Mouse (Mus musculus): ENCODE results near the gene Cstad. TPM values are rescaled to one million over a fixed set of nuclear protein-coding genes. Genes with fewer than 3 reads are reported as not detected.
A peak's percentile ranks its signal among the peaks of the same experiment; 100 is the strongest.

Gene Cstad
- polyA plus RNA-seq, 1 experiment, result 0.85 TPM

DNA sequence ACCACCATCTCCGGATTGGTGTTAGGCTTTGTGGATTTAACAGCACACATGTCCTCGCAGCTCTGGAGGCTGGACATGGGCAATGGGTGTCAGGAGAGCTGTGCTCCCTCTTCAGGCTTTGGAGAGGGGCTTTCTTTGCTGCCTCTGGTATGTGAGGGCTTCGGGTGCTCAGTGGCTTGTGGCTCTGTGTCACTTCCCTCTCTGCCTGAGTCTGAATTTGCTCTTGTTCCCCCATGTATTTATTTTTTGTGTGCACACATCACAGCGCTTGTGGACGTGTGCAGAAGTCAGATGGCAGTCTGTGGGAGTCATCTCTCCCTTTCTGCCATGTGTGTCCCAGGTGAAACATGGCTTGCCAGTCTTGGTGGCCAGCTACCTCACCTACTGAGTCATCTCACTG lies 60.9 kb downstream of the Cstad start:
- TF ChIP-seq POLR2A (IDR thresholded peaks at IDR 0.05; ENCODE audit: low read depth, low read length) (no peak), CTCF (IDR thresholded peaks at IDR 0.05; ENCODE audit: extremely low read depth, insufficient read depth, insufficient read length, insufficient replicate concordance) (no peak)
- H3K27ac ChIP-seq (ENCODE audit: insufficient read depth, low read length), result no peak overlapping the region
- peaks cover 28% of the 10 kb centered on the region for H3K4me1 ChIP-seq (ENCODE audit: control insufficient read depth, insufficient read depth, insufficient read length)
- no peak overlapping the region for H3K4me3 ChIP-seq (ENCODE audit: extremely low read depth, insufficient read depth, insufficient read length)
- 49% methylated on average over 5 of the region's 5 CpGs for WGBS
- H3K27me3 ChIP-seq (ENCODE audit: control insufficient read depth, insufficient read depth, low read length), result no peaks in the 10 kb centered on the region
- H3K36me3 ChIP-seq (ENCODE audit: control insufficient read depth, insufficient read depth, low read length), result no peaks in the 10 kb centered on the region
- no peak for DNase-seq (ENCODE audit: low read depth in 1 of 2, low spot score in 2 of 2)

DNA sequence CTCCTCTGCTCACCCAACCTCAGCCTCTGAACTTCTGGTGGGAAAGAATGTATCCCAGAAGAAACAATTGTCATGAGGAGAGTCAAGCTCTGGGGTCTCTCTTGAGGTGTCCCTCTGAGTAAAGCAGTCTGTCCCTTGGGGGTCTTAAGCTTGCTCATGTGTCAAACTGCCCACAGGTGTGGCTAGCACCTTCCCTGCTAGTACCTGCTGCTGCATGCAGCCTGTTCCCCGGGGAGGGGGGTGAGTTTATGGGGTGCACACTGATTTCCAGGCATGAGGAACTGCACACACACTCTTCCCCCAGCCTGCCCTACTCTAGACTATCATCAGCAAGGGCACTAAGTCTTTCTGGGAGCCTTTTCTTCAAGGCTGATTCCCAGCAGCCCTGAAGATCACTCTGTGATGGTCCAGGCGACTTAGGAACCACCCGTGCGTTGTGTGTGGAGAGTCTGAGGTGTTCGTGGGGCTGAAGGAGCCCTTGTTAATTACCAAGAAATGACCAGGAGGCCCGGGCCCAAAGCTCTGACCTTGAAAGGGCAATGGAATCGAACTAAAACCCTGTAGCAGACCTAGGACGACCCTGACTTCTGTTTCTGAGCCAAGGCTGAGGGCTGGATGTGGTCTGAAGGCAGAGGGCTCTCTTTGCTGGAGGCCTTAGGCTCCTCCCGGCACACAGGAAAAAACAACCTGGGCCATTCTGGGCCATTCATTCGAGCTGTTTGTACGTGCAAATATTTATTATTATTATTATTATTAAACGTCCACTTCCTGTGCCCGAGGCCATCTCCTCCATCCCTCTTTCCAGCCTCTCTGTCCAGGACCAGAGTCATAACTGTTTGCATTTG lies 62.1 kb downstream of the Cstad start:
- H3K27ac ChIP-seq (ENCODE audit: insufficient read depth, low read length), result no peak overlapping the region

DNA sequence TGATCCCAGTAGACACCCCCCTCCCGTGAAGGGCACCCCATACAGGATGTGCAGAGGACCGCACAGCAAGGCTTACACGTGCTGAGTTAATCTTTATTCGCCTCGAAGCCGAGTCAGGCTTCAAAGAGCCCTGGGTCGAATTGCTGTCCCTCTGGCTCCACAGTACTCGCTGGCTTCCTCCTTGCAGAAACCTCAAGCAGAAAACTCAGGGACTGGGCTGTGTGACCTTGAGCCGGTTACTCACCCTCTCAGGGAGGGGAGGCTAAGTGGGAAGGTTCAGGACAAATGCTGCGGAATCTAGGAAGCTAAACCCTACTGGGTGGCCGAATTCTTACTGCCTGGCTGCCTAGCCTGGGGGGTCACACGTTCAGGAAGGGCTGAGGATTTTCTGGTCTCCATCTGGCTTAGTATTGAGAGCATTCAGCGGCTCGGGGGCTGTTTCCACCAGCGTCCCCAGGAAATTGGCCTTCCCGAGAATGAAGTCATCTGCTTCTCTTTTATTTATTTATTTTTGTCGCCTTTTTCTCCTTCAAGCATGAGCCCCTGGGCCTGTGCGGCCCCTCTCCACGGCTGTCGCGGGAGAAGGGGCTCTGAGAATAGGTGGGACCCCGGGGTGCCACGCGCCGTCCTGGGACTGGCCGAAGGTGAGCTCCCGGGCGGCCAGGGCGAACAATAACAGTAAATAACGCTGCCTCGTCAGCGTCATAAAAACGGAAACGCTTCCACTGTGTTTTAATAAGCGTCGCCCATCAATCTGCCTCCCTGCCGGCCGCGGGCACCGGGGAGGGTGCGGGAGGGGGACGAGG lies 63.0 kb downstream of the Cstad start:
- WGBS, result 3% methylated on average over 42 of the region's 42 CpGs
- peaks cover 28% of the 10 kb centered on the region for H3K4me1 ChIP-seq (ENCODE audit: control insufficient read depth, insufficient read depth, insufficient read length)
- TF ChIP-seq POLR2A (IDR thresholded peaks at IDR 0.05; ENCODE audit: low read depth, low read length) (0 out of 2 replicates have a peak, but pooled peaks have one; percentile 11), CTCF (IDR thresholded peaks at IDR 0.05; ENCODE audit: extremely low read depth, insufficient read depth, insufficient read length, insufficient replicate concordance) (no peak)
- H3K36me3 ChIP-seq (ENCODE audit: control insufficient read depth, insufficient read depth, low read length), result no peaks in the 10 kb centered on the region
- peak overlapping the region; percentile 66; the same call in 1 of the 2 replicates for H3K4me3 ChIP-seq (ENCODE audit: extremely low read depth, insufficient read depth, insufficient read length)
- H3K27ac ChIP-seq (ENCODE audit: insufficient read depth, low read length), result peak overlapping the region; percentile 87
- no peaks in the 10 kb centered on the region for H3K27me3 ChIP-seq (ENCODE audit: control insufficient read depth, insufficient read depth, low read length)
- DNase-seq (ENCODE audit: low read depth in 1 of 2, low spot score in 2 of 2), result peak; percentile 26 to 37

More for the DNA sequence above, 62.1 kb downstream of the Cstad start:
- H3K27me3 ChIP-seq (ENCODE audit: control insufficient read depth, insufficient read depth, low read length), result no peaks in the 10 kb centered on the region
- no peak for DNase-seq (ENCODE audit: low read depth in 1 of 2, low spot score in 2 of 2)
- WGBS, result 63% methylated on average over 13 of the region's 13 CpGs
- TF ChIP-seq POLR2A (IDR thresholded peaks at IDR 0.05; ENCODE audit: low read depth, low read length) (no peak), CTCF (IDR thresholded peaks at IDR 0.05; ENCODE audit: extremely low read depth, insufficient read depth, insufficient read length, insufficient replicate concordance) (no peak)
- no peaks in the 10 kb centered on the region for H3K36me3 ChIP-seq (ENCODE audit: control insufficient read depth, insufficient read depth, low read length)
- peaks cover 28% of the 10 kb centered on the region for H3K4me1 ChIP-seq (ENCODE audit: control insufficient read depth, insufficient read depth, insufficient read length)
- H3K4me3 ChIP-seq (ENCODE audit: extremely low read depth, insufficient read depth, insufficient read length), result no peak overlapping the region

DNA sequence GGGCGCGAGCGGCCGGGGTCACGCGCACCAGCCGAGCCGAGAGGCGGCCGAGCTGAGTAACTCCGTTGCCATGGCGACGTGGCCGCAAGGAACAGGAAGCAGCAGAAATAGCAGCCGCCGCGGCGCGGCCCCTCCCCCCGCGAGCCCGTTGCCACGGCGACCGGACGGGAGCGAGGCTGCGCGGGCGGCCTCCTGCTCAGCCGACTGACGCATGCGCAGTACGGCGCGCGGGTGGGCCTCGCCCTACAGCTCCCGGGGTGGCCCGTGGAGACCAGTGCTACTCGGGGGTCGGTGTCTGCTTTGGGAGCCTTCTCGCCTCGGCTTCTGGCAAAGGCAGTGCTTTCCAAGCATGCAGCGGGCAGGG lies 63.6 kb downstream of the Cstad start:
- peak overlapping the region; percentile 91 for H3K27ac ChIP-seq (ENCODE audit: insufficient read depth, low read length)
- H3K4me1 ChIP-seq (ENCODE audit: control insufficient read depth, insufficient read depth, insufficient read length), result peaks cover 28% of the 10 kb centered on the region
- peak; percentile 95 to 100 for DNase-seq (ENCODE audit: low read depth in 1 of 2, low spot score in 2 of 2)
- WGBS, result under 1% methylated on average over 44 of the region's 45 CpGs
- H3K27me3 ChIP-seq (ENCODE audit: control insufficient read depth, insufficient read depth, low read length), result no peaks in the 10 kb centered on the region
- H3K36me3 ChIP-seq (ENCODE audit: control insufficient read depth, insufficient read depth, low read length), result no peaks in the 10 kb centered on the region
- TF ChIP-seq CTCF (IDR thresholded peaks at IDR 0.05; ENCODE audit: extremely low read depth, insufficient read depth, insufficient read length, insufficient replicate concordance), result no peak
- no peak; the same call in 1 of the 2 replicates for TF ChIP-seq POLR2A (IDR thresholded peaks at IDR 0.05; ENCODE audit: low read depth, low read length)
- peak overlapping the region; percentile 66 for H3K4me3 ChIP-seq (ENCODE audit: extremely low read depth, insufficient read depth, insufficient read length)

Other genes with a start within 250 kb of the Cstad start
- gene Sh3glb2, start 235.7 kb upstream of the Cstad start, polyA plus RNA-seq (2012; rRNA removed), result 92.3 and 114 TPM in 2 replicates
- gene Miga2, start 230.8 kb upstream of the Cstad start, polyA plus RNA-seq (2012; rRNA removed), result 11.1 and 11.7 TPM in 2 replicates
- 31.9 and 48.2 TPM in 2 replicates for gene Dolpp1, start 202.8 kb upstream of the Cstad start, polyA plus RNA-seq (2012; rRNA removed)
- 53.9 and 55.2 TPM in 2 replicates for gene Crat, start 179.2 kb upstream of the Cstad start, polyA plus RNA-seq (2012; rRNA removed)
- 136 and 152 TPM in 2 replicates for gene Ptpa, start 179.0 kb upstream of the Cstad start, polyA plus RNA-seq (2012; rRNA removed)
- 4.7 and 9.1 TPM in 2 replicates for gene Ier5l, start 120.8 kb upstream of the Cstad start, polyA plus RNA-seq (2012; rRNA removed)
- gene 1700001O22Rik, start 208.6 kb downstream of the Cstad start, polyA plus RNA-seq (2012; rRNA removed), result 0.46 and 0.67 TPM in 2 replicates
- gene Ntmt1, start 212.8 kb downstream of the Cstad start, polyA plus RNA-seq (2012; rRNA removed), result 16.6 and 21.7 TPM in 2 replicates
- 51.5 and 61.7 TPM in 2 replicates for gene Asb6, start 235.3 kb downstream of the Cstad start, polyA plus RNA-seq (2012; rRNA removed)
- 14.7 and 16.8 TPM in 2 replicates for gene Prrx2, start 239.9 kb downstream of the Cstad start, polyA plus RNA-seq (2012; rRNA removed)